Mouse (Mus musculus) MEL-GATA-1-ER (cell line): ENCODE data around the gene Havcr2.
"Not testable (repeated sequence)": the region's sequence is repeated elsewhere in the genome, so short reads cannot be mapped to it uniquely, and the experiment has no call there.

Experiments used
- DNase-seq: peaks from one replicate; pipeline ENCODE4 v3.0.0-alpha.2; 2012; ENCODE audit warnings: low read depth; ENCODE audit errors: extremely low read depth

The Havcr2 gene

DNA sequence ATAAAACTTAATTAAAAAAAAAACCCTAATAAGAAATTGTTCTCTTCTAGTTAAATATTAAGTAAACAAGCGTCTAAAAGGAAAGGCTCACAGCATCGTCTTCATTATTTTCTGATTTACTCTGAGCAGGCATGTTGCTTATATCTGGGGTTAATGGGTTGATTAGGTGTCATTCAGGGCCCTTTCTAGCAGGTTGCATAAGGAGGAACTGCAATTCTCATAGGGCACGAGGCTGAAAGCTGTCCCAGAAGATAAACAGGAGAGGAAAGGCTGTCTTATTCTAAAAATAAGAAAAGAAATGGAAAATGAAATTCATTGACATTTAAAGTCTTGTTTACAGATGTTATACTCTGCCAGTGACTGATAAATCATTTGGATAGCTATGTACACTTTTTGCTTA, 5.2 kb downstream of the Havcr2 start:
- DNase-seq: no peak

DNA sequence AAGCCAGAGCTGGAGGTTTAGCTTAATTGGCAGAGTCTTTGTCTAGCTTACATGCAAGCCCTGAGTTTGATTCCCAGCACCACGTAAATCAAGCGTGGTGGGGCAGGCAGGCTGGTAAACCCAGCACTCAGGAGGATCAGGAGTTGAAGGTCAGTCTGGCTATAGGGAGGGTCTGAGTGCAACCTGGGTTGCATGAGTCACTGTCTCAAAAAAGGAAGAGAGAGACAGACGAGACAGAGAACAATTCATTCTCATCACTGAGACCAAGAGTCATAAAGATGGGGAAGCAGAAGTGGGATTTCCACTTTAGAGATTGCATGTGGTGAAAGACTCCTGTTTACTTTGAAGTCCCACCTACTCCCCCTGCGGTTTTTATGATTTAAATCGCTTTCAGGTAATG, 6.6 kb downstream of the Havcr2 start:
- DNase-seq: no peak

DNA sequence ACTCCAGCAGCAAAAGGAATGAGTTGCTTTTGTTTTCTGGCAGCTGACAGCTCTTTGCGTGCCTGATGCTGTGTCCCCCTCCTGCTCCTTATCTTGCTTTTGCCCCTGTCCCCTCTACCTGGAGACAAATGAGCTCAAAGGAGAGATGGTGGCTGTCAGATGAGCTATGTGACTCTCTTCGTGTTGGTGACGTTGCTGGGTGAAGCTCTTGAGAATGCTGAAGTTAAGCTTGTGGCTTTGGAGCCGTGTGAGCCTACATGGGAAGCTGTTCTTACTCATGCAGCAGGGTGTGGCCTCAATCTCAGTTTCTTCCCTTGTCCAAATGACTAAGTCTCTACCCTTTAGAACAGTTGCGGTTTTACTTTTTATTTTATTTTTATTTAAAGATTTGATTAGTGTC, 7.2 kb downstream of the Havcr2 start:
- no peak for DNase-seq

DNA sequence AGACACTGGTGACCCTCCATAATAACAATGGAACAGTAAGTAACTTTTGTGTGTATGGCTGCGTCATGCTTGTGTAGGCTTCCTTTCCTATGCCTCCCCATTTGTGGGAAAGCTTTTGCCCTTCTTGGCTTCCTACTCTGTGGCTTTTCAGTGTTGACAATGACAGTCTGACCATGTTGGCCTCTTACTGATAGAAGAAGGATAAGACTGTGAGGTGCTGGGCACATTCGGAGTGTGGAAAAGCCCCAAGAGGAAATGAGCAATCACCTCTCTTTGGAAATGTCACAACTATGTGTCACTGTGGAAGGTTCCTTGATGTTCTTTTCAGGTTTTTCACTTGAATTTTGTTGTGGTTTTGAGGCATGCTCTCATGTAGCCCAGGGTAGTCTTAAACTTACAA, 12.1 kb downstream of the Havcr2 start:
- no peak for DNase-seq

DNA sequence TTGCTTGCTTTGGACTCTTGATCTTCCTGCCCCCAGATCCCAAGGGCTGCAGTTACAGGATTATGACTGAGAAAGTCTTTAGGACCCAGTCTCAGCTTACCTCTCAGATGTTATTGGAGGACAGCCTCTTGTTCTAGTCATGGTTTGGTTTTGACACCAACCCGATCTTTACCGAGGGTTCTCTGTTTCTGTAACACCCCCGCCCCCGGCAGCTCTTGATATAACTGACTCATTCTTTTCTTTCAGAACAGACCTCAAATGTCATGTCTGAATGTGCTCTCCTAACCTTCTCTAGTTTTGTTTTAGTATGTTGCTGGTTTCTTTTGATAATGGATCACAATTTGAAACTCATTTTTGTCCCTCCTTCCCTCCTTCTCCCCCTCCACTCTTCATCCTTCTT, 19.5 kb downstream of the Havcr2 start:
- DNase-seq: no peak

DNA sequence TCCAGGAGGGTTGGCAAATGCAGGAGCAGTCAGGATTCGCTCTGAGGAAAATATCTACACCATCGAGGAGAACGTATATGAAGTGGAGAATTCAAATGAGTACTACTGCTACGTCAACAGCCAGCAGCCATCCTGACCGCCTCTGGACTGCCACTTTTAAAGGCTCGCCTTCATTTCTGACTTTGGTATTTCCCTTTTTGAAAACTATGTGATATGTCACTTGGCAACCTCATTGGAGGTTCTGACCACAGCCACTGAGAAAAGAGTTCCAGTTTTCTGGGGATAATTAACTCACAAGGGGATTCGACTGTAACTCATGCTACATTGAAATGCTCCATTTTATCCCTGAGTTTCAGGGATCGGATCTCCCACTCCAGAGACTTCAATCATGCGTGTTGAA, 24.6 kb downstream of the Havcr2 start:
- DNase-seq: no peak

DNA sequence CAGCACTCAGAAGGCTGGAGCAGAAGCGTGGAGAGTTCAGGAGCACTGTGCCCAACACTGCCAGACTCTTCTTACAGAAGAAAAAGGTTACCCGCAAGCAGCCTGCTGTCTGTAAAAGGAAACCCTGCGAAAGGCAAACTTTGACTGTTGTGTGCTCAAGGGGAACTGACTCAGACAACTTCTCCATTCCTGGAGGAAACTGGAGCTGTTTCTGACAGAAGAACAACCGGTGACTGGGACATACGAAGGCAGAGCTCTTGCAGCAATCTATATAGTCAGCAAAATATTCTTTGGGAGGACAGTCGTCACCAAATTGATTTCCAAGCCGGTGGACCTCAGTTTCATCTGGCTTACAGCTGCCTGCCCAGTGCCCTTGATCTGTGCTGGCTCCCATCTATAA, 25.8 kb downstream of the Havcr2 start:
- DNase-seq: no peak

DNA sequence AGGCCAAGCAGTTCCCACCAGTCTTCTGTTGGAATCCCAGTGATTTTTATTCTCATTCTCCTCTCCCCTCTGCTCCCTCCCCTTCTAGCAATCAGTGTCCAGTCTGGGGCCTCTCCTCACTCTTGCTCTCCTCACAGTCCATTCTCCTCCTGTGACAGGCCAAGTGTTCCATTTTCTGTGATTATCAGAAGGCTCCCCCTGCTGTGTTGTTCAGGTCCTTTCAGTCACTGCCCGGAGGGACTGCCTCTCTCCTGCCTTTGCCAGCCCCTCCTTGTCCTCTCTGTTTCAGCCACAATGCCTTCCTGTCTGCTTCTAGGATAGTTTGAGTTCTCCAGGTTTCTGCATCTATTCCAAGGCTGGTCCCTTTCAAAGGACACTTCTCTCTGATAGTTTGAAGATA, 33.5 kb downstream of the Havcr2 start:
- no peak for DNase-seq

DNA sequence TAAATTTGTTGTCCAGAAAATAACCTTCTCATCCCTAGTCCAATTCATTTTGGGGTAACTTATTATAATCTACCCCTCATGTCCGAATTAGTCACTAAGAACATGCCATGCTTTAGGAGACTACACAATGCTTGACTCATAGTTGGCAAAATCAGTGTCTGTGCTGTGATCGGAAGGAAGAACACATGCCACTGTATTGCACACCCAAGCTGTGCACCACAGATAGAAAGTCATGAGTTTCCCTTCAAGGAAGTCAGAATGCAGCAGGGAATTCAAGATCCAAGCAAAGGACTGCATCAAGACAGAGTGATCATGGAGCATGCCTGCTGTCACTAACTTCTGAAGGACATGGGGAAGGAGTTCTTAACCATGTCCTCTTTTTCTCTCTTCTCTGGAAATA, 33.9 kb downstream of the Havcr2 start:
- DNase-seq: no peak

DNA sequence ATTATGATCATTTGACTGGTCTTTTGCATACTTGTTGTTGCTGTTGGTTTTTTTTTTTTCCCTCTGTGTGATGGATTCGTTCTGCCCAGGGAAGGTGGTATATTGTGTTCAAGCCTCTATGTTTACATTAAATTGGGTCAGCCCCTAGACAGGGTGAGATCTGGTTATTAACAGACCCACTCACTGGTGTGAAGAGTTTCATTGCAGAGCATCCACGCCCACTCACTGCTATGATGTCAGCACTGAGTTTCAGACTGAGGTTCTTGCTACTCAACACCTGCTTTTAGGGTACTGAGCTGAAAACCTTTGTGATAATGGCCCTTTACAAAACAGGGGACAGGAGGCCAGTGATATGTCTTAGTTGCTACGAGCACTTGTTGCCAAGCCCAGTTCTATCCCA, 52.4 kb downstream of the Havcr2 start:
- DNase-seq: no peak

DNA sequence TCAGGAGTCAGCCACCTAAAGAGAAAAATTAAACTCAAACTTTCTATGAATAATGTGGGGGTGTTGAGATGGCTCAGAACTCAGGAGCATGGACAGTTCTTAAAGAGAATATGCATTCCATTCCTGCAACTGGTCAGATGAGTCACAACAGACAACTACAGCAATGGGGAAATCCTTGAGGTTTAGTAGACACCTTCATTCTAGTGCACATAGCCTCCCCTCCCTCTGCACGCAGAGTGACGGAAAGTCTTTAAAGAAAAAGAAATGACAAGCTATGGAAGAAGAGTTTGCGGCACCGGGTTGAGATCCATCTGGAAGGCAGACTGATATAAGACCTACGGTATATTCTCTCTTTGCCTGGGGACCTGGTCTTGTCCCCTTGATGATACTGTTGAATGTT, 55.2 kb downstream of the Havcr2 start:
- DNase-seq: no peak

DNA sequence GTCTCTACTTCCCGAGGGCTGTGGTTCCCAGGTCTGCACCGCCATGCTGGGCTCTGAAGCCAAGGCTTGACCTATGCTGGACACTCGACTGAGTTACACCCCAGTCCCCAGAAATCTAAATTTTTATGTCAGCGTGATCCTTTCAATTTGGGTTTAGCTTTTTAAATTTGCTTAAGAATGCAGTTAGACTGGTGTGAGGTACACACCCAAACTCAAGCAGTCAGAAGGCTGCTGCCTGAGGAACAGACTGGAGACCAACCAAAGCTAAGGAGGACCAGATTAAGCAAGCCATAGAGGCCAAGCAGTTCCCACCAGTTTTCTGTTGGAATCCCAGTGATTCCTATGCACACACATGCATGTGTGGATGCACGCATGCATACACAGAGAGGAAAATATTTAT, 66.6 kb downstream of the Havcr2 start:
- DNase-seq: not testable (repeated sequence)

DNA sequence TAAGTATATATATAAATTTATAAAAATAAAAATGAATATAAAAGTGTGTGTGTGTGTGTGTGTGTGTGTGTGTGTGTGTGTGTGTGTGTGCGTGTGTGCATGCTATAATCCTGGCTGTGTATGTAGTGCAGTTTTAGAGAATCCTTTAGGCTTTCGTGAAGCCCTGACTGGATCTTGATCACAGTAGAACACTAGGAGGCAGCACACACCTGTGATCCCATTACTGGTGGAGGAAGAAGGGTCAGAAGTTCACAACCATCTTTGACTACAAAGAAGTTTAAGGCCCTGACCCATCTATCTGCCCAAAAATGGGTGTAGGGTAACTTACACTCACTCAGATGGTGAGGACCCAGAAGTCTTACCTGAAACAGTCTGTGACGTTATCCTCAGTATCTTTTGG, 68.0 kb downstream of the Havcr2 start:
- no peak for DNase-seq

DNA sequence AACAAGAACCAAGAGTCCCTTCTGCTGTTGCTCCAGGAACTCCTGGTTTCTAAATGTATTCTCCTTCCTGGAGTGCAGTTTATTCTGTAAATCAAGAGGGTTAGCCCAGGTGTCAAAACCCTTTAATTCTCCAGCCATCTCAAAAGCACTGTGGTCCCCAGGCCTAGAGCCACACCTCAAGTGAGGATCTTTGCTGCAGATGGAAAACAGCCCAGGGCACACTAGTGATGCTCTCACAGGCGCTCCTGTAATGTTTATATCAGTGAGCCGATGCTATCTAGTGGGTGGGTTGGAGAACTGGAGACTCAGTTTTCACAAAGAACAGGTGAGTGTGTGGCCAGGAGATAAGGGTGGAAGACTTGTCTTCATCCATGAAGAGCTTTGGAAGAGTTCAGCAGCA, 69.2 kb downstream of the Havcr2 start, which contains the start of gene Gm12169:
Gm12169 (plus strand) TSS at position 301 of the 400 bp plus-strand sequence.
- no peak for DNase-seq

DNA sequence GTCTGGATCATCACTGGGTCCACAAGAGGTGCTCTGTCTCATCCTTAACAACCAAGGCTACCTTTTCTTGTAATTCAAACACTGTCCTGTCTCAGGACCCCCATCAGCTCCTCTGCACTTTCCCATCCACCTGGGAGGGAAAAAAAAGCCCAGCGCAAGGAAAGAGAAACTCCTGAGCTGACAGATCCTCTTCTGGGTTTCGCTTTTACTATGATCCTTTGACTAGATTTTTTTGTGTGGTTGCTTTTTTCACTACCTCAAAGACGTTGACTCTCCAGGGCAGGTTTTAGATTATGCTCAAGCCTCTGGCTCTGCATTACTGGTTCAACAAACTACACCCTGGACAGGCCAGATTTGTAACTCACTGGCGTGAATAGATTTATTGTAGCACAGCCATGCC, 75.4 kb downstream of the Havcr2 start:
- DNase-seq: no peak
